Mouse (Mus musculus): Measurements from ENCODE around the gene Wnt11.

Gene Wnt11

GRCm38 (mm10) chr7:98863969-98864718, 29.2 kb downstream of the Wnt11 start:
- no peak for DNase-seq (ENCODE audit: low spot score in 2 of 2)

- no peak for DNase-seq (ENCODE audit: low spot score in 2 of 2)
These were observed 32.3 kb downstream of the Wnt11 start for GRCm38 (mm10) chr7:98867053-98867793.

DNA sequence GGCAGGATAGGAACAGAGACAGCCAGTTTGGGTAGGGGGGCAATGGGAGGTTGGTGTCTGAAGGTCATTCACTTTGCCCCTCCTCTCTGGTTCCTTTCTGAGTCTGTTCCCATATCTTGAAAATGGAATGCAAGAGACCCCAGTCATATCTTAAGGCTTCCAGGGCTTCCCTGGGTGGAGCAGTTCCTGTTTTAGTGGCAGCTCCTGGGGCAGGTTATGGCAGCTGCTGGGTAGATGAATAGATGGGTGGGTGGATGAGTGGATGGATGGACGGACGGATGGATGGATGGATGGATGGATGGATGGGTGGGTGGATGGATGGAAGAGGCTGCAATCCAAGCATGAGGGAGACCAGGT, 32.9 kb downstream of the Wnt11 start:
- DNase-seq (ENCODE audit: low spot score in 2 of 2): no peak

DNA sequence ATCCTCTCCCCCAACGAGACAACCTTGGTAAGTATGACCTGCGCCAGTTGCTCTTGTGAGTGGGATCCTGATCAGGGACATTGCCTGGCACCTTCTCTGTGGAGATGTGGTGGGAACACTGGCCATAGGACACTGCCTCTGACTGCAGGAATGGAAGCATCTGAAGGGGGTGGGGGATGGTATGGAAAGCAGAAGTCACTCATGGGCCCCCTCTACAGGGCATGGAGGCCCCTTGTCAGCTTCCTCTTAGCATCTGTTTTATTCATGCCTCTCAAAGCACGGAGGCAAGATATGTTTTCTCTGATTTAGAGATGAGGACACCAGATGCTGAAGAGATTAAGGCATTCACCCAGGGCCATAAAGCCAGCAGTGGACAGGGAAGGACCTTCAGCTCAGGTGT, 34.2 kb downstream of the Wnt11 start:
- no peak for DNase-seq (ENCODE audit: low spot score in 2 of 2)

- DNase-seq (ENCODE audit: low spot score in 2 of 2): no peak
These were observed 35.9 kb downstream of the Wnt11 start for GRCm38 (mm10) chr7:98870791-98871190.

- DNase-seq (ENCODE audit: low spot score in 2 of 2): no peak
These were observed 37.0 kb downstream of the Wnt11 start for GRCm38 (mm10) chr7:98871882-98872281.

- no peak for DNase-seq (ENCODE audit: low spot score in 2 of 2)
These were observed 38.4 kb downstream of the Wnt11 start for GRCm38 (mm10) chr7:98873316-98873715.

DNA sequence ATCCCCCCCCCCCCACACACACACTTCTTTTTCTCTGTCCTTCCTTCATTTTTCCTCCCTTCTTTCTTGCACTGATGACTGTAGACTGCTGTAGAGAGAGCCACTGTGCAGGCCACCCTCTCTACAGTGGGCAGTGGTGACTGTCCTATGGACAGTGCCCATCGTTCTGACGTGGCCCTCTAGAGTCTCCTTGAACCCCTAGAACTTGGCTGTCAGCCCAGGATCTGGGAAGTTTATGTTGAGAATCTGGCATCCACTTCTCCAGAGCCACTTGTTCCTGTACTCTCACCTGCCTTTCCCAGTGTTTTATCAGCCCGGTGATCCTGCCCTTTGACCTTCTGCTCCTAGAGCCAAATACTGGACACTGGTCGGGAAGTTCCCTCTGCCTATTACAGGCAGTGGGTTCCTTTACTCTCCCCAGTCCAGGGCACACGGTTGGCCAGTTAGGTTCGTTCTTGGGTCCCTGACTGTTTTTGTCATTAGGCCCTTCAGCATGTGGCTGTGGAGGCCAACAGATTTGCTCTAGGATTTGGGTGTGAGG, 39.6 kb downstream of the Wnt11 start:
- DNase-seq (ENCODE audit: low spot score in 2 of 2): no peak

- DNase-seq (ENCODE audit: low spot score in 2 of 2): no peak
These were observed 40.6 kb downstream of the Wnt11 start for GRCm38 (mm10) chr7:98875390-98875990.

DNA sequence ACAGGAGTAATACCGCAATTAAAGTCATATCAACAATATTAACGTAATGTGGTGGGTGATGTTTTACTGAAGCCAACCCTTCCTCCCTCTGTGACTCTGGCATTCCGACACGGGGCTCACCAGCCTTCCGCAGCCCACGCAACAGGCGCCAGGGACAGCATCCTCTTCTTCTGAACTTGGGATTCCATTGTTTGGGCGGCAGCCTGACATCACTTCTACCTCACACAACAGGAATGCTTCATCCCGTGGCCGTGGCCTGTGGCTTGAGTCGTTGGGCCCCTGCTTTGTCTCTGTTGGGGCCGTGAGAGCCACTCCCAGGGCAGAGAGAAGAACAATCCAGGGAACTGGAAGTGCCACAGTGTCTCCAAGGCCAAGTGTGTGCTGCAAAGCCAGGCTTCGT, 41.2 kb downstream of the Wnt11 start:
- no peak for DNase-seq (ENCODE audit: low spot score in 2 of 2)

DNA sequence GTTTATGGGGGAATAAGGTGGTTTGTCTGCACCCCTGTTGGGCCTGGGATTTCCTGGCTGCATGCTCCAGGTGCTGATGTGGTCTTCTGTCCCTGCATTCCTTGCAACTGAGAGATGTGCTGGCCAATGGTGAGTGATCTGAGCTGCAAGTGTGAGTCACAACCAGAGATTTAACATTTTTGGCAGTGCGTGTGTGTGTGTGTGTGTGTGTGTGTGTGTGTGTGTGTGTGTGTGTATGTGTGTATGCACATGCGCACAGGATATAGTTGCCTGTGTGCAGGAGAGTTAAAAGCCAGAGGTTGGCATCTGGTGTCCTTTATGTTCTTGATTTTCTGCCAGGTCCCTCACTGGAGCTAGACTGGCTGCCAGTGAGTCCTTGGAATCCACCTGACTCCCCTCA, 44.3 kb downstream of the Wnt11 start:
- DNase-seq (ENCODE audit: low spot score in 2 of 2): no peak

DNA sequence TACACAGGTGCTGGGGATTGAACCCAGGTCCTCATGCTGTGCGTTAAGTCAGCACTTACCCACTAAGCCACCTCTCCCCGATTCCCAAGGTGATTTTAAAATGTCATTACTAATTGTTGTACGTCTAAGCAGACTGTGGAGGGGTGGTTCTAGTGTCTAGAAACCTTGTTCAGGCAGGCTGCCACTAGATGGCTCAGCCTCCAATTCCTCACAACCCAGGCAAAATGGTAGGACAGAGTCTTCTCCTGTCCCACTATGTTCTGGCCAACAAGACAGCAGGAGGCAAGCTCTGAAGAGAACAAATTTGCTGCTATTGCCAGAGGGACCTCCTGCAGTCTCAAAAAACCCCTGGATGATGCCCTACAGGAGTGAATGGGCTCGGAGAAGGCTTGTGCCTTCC, 47.0 kb downstream of the Wnt11 start:
- DNase-seq (ENCODE audit: low spot score in 2 of 2): no peak

DNA sequence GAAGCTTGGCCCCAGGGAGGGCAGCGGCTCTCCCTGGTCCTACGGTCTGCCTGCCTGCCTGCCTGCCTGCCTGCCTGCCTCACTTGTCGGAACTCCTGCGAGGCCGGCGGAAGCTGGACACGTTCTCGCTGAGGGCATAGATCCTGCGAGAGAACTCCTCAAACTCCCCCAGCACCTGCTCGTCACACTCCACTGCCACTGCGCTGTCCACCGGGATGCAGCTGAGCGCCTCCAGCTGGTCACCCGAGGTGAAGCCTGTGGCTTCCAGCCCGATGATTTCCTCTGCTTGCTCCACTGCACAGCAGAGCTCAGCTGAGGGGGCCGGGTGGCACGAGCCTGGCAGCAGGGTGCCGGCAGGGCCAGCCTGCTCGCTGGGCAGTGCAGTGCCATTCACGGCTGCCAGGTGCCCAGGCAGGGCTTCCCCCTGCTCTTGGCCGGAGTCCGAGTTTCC, 52.9 kb downstream of the Wnt11 start:
- no peak for DNase-seq (ENCODE audit: low spot score in 2 of 2)

- DNase-seq (ENCODE audit: low spot score in 2 of 2): no peak
These were observed 53.9 kb downstream of the Wnt11 start for GRCm38 (mm10) chr7:98888810-98889209.

- DNase-seq (ENCODE audit: low spot score in 2 of 2): no peak
These were observed 54.3 kb downstream of the Wnt11 start for GRCm38 (mm10) chr7:98889211-98889610.

DNA sequence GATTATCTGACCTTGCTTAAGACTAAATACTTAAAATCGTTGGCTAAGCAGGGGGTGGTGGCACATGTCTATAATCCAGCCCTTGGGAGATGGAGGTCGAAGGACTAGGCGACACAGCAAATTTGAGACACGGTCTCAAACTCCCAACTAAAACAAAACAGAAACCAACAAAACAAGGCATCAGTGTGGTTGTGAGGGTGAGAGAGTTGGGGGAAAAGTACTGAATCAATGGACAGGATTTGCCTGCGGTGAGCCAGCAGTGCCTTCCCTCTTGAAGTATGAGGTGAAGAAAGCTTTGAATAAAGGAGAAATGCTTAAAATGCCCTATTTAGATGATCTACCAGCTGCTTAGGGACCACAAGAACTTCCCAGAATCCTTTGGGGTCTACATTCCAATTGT, 58.2 kb downstream of the Wnt11 start:
- DNase-seq (ENCODE audit: low spot score in 2 of 2): no peak

DNA sequence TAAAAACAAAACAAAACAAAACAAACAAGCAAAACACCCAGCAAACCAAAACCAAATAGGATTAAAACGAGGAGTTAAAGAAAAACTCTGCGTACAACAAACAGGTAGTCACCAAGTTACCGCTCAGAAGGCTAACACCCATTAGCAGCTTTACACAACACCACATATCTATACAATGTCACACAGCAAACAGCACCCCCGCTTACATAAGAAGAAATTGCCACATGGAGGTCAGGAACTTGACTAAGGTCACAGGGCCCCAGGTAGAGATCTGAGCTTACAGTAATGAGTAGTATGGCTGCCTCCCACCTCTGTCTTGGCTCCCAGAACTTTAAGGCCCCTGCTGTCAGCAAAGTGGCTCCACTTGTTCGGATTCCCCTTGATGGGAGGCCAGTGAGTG, 59.4 kb downstream of the Wnt11 start:
- no peak for DNase-seq (ENCODE audit: low spot score in 2 of 2)

DNA sequence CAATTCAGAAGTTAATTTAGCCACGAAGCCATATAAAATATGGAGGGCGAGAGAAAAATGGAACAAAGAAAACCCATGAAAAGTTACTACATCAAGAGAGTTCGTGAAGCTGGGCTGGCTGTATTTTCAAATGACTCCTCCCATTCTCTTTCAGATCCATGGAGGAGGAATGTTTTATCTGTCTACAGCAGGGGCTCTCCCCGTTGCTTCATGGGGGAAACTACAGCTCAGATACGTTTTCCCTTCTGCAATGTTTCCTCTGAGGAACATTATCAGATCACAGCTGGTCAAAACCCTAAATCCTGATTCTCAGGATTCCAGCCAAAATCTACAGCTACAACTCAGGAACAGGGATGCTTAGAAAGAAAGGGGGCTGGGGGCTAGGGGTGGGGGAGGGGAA, 59.9 kb downstream of the Wnt11 start:
- DNase-seq (ENCODE audit: low spot score in 2 of 2): no peak

- no peak for DNase-seq (ENCODE audit: low spot score in 2 of 2)
These were observed 60.7 kb downstream of the Wnt11 start for GRCm38 (mm10) chr7:98895501-98896095.

DNA sequence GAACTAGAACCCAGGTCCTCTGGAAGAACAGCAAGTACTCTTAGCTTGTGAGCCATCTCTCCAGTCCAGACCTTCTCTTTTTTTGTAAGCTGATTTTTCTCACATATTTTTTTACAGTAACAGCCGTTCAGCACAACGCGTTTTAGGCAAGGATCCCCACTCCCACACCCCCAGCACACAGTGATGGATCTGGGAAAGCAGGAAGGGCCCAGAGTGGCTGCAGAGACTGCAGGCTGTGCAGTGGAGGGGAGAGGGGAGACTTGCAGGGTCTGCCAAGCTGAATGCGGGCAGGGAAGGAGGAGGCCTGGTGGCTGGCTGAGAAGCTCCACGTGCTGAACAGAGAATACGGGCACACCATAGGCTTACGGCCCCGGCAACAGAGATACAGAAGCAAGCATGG, 62.4 kb downstream of the Wnt11 start:
- DNase-seq (ENCODE audit: low spot score in 2 of 2): no peak

DNA sequence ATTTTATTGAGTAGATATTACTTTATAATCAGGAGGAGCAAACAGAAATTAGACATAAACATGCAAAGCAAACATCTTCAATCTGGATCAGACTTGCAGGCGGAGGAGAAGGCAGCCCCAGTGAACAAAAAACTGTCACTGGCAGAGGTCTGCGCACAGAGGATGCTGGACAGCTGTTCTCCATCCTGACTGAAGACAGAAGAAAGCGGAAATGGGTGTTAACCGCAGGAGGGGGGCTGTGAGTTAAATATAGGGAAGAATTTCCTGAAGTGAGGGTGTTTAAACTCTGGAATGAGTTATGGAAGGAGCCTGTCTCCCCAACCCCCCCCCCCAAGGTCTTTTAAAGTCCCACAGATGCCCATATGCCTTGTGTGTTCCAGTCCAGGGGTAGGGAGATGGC, 64.9 kb downstream of the Wnt11 start:
- DNase-seq (ENCODE audit: low spot score in 2 of 2): no peak

GRCm38 (mm10) chr7:98901120-98901519, 66.2 kb downstream of the Wnt11 start:
- DNase-seq (ENCODE audit: low spot score in 2 of 2): no peak

Measured in frontal cortex, postnatal 25 days (tissue).